Mouse (Mus musculus) limb, embryonic 13.5 days (tissue): Measurements from ENCODE around the gene Pde10a. TPM values are rescaled to one million over a fixed set of nuclear protein-coding genes. Genes with fewer than 3 reads are reported as not detected.
A peak's percentile ranks its signal among the peaks of the same experiment; 100 is the strongest.

ENCODE experiments used
- ATAC-seq: fragments of 200-750 bp; cut with Nextera tagmentation; 2 replicates; pipeline ENCODE4 v1.8.0; 2017; ENCODE audit warnings: low read depth, moderate number of reproducible peaks, moderate TSS enrichment; ENCODE audit not compliant: low FRiP score
- H3K27ac ChIP-seq: fragments of 300-500 bp; sonication (generic); 2 replicates; pipeline ENCODE4 v1.5.1; 2015; ENCODE audit warnings: inconsistent platforms, mild to moderate bottlenecking, moderate library complexity
- H3K27me3 ChIP-seq: fragments of 300-500 bp; sonication (generic); 2 replicates; pipeline ENCODE4 v1.6.1; 2015; ENCODE audit warnings: mild to moderate bottlenecking, inconsistent platforms
- H3K36me3 ChIP-seq: fragments of 300-500 bp; sonication (generic); 2 replicates; pipeline ENCODE4 v1.6.1; 2015; ENCODE audit warnings: inconsistent platforms, mild to moderate bottlenecking, moderate library complexity
- H3K4me1 ChIP-seq: fragments of 300-500 bp; sonication (generic); 2 replicates; pipeline ENCODE4 v1.6.1; 2015; ENCODE audit warnings: inconsistent platforms
- H3K4me2 ChIP-seq: fragments of 300-500 bp; sonication (generic); replicated peaks from 2 replicates; pipeline ENCODE4 v1.6.1; 2015; ENCODE audit warnings: inconsistent platforms, mild to moderate bottlenecking, moderate library complexity
- H3K4me3 ChIP-seq: fragments of 300-500 bp; sonication (generic); 2 replicates; pipeline ENCODE4 v1.5.1; 2015; ENCODE audit warnings: moderate library complexity, mild to moderate bottlenecking, inconsistent platforms
- H3K9ac ChIP-seq: fragments of 300-500 bp; sonication (generic); 2 replicates; pipeline ENCODE4 v1.6.1; 2015; ENCODE audit warnings: mild to moderate bottlenecking, inconsistent platforms
- H3K9me3 ChIP-seq: fragments of 300-500 bp; sonication (generic); 2 replicates; pipeline ENCODE4 v1.6.1; 2016; ENCODE audit warnings: inconsistent platforms
- WGBS: fragments of 180-500 bp; shearing (Covaris S2); methylation state at CpG from one replicate; pipeline ENCODE4 v1.1.7; 2015; 5-methylcytosine and 5-hydroxymethylcytosine counted together
- polyA plus RNA-seq: library from polyadenylated mRNA; unstranded; fragments of >200 nt; fragmentation: Nextera tagmentation; extraction: Ambion mirVana; gene quantifications from 2 replicates; pipeline ENCODE4 v1.2.1, GENCODE M21; 2015

Pde10a gene
- polyA plus RNA-seq, 1 experiment from 2014 or later = 2.4 TPM

DNA sequence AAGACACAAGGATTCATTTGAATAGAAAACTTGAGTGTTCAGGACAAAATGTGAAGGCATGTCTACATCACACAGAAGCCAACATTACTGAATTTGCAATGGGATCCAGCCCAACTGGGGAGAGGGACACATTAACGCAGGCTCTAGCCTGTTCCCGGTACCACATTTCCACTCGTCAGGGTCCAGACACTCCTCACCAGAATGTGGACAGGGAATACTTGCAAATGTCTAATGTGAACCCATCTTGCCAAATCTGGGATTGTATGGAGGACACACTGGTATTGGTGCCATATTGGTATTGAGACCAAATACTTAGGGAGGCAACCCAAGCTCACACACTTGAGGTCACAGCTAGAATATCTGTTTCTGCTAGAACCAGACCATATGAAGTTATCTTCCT is 77.8 kb downstream of the Pde10a start:
- peaks cover 2% of the 10 kb centered on the region for H3K27me3 ChIP-seq
- H3K36me3 ChIP-seq = no peaks in the 10 kb centered on the region
- no peak for ATAC-seq
- WGBS = 91% methylated on average over 3 of the region's 3 CpGs
- H3K4me3 ChIP-seq = no peak overlapping the region
- H3K4me1 ChIP-seq = no peaks in the 10 kb centered on the region
- H3K27ac ChIP-seq = no peak overlapping the region
- H3K9ac ChIP-seq = no peak overlapping the region
- H3K4me2 ChIP-seq = no peak overlapping the region
- no peaks in the 10 kb centered on the region for H3K9me3 ChIP-seq

DNA sequence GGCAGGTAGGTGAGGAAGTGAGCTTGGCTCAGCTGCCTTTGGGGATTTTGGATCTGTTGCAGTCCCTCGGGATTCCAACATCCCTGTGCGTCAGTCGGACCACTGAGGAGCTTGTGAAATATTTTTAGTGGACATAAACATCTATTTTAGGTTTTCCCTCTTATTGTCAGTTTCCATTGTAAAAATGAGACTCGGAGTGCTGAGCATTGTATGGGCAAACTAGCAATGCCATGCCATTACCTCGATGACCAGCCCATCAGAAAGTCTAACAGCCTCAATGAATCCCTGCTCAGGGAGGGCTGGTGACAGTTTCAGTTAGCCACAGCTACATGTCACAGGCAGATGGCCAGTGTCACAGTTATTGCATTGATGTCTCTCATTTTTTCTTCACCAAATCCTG is 80.7 kb downstream of the Pde10a start:
- Histone ChIP-seq H3K27ac (no peak overlapping the region), H3K4me1 (no peaks in the 10 kb centered on the region), H3K4me3 (no peak overlapping the region), H3K9me3 (no peaks in the 10 kb centered on the region), H3K27me3 (no peaks in the 10 kb centered on the region), H3K9ac (no peak overlapping the region), H3K36me3 (no peaks in the 10 kb centered on the region), H3K4me2 (no peak overlapping the region)
- ATAC-seq = no peak
- 84% methylated on average over 5 of the region's 5 CpGs for WGBS

DNA sequence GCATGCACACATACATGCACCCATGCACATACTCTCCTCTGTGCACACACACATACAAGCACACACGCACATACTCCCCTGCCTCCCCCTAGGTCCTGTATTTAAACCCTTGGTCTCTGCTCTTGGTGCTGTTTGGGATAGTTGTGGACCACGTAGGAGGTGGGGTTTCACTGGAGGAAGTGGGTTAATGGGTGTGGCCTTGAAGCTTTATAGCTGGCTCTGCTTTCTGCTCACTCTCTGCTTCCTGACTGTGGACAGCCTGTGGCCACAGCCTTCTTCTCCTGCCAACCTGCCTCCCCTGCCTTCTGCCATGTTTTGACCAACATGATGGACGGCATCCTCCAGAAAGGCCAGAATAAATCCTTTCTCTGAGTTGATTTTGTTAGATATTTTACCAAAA is 81.5 kb downstream of the Pde10a start:
- H3K27me3 ChIP-seq = no peaks in the 10 kb centered on the region
- no peak overlapping the region for H3K27ac ChIP-seq
- H3K4me3 ChIP-seq = no peak overlapping the region
- H3K9me3 ChIP-seq = no peaks in the 10 kb centered on the region
- no peak overlapping the region for H3K9ac ChIP-seq
- no peak overlapping the region for H3K4me2 ChIP-seq
- WGBS = 71% methylated on average over 3 of the region's 3 CpGs
- no peak for ATAC-seq
- no peaks in the 10 kb centered on the region for H3K4me1 ChIP-seq
- no peaks in the 10 kb centered on the region for H3K36me3 ChIP-seq

DNA sequence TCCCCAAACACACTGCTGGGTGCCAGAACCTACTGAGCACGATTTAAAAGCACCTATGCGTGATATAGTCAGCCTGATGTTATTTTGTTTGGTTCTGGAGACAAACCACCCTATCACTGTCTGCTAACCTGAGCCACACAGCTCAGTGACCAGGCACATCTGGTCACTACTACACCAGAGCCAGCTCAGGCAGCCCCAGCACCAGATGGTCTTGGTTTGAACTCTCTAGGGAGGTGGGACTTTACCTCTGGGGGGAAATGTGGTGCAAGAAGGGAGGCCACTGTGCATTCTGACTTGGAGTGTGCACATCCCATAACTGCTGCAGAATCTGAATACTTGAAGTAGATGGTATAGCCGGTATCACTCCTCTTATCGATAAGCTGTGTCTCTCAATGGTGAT is 86.7 kb downstream of the Pde10a start:
- Histone ChIP-seq H3K36me3 (no peaks in the 10 kb centered on the region), H3K9ac (no peak overlapping the region), H3K9me3 (no peaks in the 10 kb centered on the region), H3K4me1 (no peaks in the 10 kb centered on the region), H3K4me2 (no peak overlapping the region), H3K27ac (no peak overlapping the region), H3K27me3 (peaks cover 7% of the 10 kb centered on the region; the same call in 1 of the 2 replicates), H3K4me3 (no peak overlapping the region)
- 78% methylated on average over 4 of the region's 4 CpGs for WGBS
- ATAC-seq = no peak

DNA sequence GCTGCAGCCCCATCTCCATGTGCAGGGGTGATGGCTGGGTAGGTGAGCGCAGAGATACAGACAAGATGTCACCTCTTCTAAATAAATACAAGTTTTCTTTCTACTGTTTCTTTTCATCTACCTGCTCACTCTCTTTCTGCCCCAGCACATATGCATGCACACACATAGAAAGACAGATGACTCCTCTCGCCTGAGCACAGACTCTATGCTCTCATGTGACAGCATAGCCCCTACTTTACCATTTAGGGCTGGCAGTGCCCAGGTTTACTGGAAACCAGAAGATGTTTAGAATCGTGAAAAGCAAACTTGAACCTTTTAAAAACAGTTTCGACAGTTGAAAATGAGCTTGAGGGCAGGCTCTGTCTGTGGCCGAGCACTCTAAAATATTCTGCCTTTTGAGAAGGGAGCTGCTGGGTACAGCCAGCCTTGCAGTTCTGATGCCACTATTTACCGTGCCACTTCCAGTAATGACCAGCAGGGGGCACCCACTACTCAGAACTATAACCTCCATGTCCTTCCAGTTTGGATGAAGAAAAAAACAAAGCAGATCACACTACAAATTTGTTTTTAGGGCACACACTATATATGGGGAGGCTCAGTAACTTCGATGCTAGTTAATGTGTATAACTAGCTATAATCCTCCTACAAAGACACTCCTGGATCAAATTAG is 88.8 kb downstream of the Pde10a start:
- 33% methylated on average over 7 of the region's 7 CpGs for WGBS
- H3K4me1 ChIP-seq = no peaks in the 10 kb centered on the region
- H3K4me3 ChIP-seq = no peak overlapping the region
- no peaks in the 10 kb centered on the region for H3K36me3 ChIP-seq
- no peak for ATAC-seq
- no peak overlapping the region for H3K4me2 ChIP-seq
- H3K27me3 ChIP-seq = peaks cover 7% of the 10 kb centered on the region; the same call in 1 of the 2 replicates
- no peaks in the 10 kb centered on the region for H3K9me3 ChIP-seq
- no peak overlapping the region for H3K9ac ChIP-seq
- H3K27ac ChIP-seq = no peak overlapping the region

DNA sequence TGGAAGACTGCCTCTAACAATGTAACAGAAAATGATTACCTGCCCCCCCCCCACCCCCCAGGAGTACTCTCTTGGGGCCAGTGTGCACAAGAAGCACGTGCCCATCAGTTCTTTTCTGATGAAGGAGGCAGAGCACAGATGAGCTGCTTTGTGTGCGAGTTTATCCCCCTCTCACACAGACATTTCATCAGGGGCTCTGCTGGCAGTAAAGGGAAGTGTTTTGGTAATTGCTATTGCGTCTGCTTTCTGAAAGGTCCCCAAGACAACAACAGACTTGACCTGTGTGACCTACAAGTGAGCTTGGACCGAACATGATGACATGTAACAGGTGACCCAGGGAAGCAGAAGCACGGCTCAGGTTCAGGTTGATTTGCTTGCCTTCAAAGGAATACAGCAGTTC is 95.2 kb downstream of the Pde10a start:
- peaks cover 23% of the 10 kb centered on the region for H3K4me1 ChIP-seq
- ATAC-seq = no peak
- H3K27ac ChIP-seq = no peak overlapping the region
- H3K4me3 ChIP-seq = no peak overlapping the region
- H3K27me3 ChIP-seq = no peaks in the 10 kb centered on the region
- H3K9ac ChIP-seq = no peak overlapping the region
- no peak overlapping the region for H3K4me2 ChIP-seq
- 40% methylated on average over 5 of the region's 5 CpGs for WGBS
- H3K9me3 ChIP-seq = no peaks in the 10 kb centered on the region
- H3K36me3 ChIP-seq = no peaks in the 10 kb centered on the region

DNA sequence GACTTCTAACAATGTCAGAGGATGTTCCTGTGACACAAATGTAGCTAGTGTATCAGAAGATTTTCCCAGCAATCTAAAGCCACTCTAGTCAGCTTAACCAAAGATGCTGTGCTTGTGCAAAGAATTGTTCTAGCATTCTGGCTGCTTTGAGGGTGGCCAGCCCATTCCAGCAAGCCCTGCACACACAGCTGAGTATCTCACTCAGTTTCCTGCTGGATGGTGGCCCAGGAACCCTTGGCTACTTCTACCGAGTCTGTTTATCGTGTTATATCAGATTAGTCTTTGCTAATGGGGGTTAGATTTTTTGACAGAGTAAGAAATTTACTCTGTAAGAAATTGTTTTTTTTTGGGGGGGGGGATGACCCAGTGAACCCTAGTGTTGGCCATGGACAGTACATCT is 95.9 kb downstream of the Pde10a start:
- Histone ChIP-seq H3K27me3 (no peaks in the 10 kb centered on the region), H3K36me3 (no peaks in the 10 kb centered on the region), H3K4me1 (peaks cover 23% of the 10 kb centered on the region), H3K9ac (no peak overlapping the region), H3K27ac (no peak overlapping the region), H3K9me3 (no peaks in the 10 kb centered on the region), H3K4me3 (no peak overlapping the region), H3K4me2 (no peak overlapping the region)
- WGBS = 61% methylated on average over 2 of the region's 2 CpGs
- no peak for ATAC-seq

DNA sequence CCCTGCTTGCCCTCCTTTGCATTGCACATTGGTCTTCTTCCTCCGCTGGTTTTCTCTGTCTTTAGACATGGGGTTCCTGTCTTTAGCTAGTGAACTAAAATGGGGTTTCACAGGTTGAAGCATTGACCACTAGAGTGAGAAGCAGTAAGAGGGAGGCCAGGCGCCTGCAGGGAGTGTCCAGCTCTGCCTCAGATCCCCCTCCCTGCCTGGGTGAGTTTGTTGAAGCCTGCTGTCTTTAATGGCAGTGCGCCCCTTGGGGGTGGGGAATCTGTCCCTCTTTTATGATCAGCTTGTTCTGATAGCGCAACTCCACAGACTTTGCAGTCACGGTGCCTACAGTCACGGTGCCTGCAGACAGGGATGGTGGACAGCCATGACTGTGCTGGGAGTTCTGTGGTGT is 96.7 kb downstream of the Pde10a start:
- H3K27ac ChIP-seq = no peak overlapping the region
- 40% methylated on average over 6 of the region's 6 CpGs for WGBS
- peak; percentile 15; the same call in 1 of the 2 replicates for ATAC-seq
- no peaks in the 10 kb centered on the region for H3K9me3 ChIP-seq
- peaks cover 23% of the 10 kb centered on the region for H3K4me1 ChIP-seq
- H3K36me3 ChIP-seq = no peaks in the 10 kb centered on the region
- H3K4me2 ChIP-seq = 0 out of 2 replicates have a peak overlapping the region, but pooled peaks have one; percentile 0
- no peaks in the 10 kb centered on the region for H3K27me3 ChIP-seq
- no peak overlapping the region for H3K9ac ChIP-seq
- H3K4me3 ChIP-seq = no peak overlapping the region

DNA sequence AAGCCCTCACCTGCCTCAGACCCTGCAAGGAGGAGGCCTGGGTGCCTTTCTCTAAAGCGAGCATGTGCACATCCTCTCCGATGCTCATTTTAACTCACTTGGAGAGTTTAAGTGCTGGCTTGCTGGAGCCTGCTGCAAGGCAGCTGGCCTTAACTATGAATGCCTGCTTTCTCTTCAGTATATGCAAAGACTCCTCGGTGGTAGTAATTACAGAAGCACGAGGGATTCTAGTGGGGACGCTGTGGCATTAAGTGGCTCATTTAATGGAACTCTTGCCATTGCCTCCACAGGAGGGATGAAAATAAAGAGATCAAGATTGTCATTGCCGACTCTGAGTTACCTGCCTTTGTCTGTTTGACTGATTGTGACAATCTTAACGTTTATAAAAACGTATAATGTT is 101.2 kb downstream of the Pde10a start:
- Histone ChIP-seq H3K9me3 (no peaks in the 10 kb centered on the region), H3K4me1 (peaks cover 20% of the 10 kb centered on the region), H3K4me3 (no peak overlapping the region), H3K4me2 (no peak overlapping the region), H3K36me3 (no peaks in the 10 kb centered on the region), H3K9ac (no peak overlapping the region), H3K27ac (no peak overlapping the region), H3K27me3 (peaks cover 12% of the 10 kb centered on the region; the same call in 1 of the 2 replicates)
- 45% methylated on average over 8 of the region's 8 CpGs for WGBS
- no peak for ATAC-seq

DNA sequence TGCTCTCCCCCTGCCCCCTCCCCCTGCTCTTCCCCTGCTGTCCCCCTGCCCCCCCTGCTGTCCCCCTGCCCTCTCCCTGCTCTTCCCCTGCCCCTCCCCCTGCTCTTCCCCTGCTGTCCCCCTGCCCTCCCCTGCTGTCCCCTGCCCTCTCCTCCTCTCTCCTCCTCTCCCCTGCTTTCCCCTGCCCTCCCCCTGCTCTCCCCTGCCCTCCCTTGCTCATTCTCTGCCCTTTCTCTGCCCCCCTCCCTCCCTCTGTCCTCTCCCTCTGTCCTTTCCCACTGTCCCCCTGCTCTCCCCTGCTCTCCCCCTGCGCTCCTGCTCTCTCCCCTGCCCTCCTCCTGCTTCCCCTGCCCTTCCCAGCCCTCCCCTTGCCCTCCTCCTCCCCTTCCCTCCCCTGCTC is 106.5 kb downstream of the Pde10a start:
- Histone ChIP-seq H3K36me3 (no peaks in the 10 kb centered on the region), H3K9ac (no peak overlapping the region), H3K27ac (no peak overlapping the region), H3K27me3 (peaks cover 12% of the 10 kb centered on the region; the same call in 1 of the 2 replicates), H3K4me3 (no peak overlapping the region), H3K9me3 (no peaks in the 10 kb centered on the region), H3K4me1 (peaks cover 10% of the 10 kb centered on the region), H3K4me2 (no peak overlapping the region)
- no peak for ATAC-seq
- WGBS = 43% methylated on average over 1 of the region's 1 CpGs

DNA sequence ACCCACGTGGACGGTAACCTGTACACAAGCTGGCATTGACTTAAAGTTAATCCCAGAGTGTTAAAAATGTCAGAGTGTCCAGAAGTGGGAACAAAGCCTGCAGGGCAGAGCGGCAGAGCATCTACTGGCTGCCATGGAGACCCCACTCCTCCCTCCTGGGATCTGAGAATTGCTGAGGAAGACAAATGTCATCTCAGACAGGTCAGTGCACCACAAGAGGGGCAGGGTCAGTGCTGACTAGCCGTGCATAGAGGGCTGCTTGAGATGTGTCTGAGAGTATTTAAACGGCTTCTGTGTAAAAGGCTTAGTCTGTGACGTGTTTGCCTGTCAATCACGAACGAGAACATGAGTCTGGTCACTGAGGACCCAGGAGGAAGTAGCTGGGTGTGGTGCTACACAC is 108.4 kb downstream of the Pde10a start:
- peaks cover 10% of the 10 kb centered on the region for H3K4me1 ChIP-seq
- H3K27me3 ChIP-seq = peaks cover 10% of the 10 kb centered on the region; the same call in 1 of the 2 replicates
- H3K27ac ChIP-seq = no peak overlapping the region
- no peaks in the 10 kb centered on the region for H3K9me3 ChIP-seq
- 49% methylated on average over 8 of the region's 8 CpGs for WGBS
- H3K4me2 ChIP-seq = no peak overlapping the region
- no peak for ATAC-seq
- H3K4me3 ChIP-seq = no peak overlapping the region
- H3K9ac ChIP-seq = no peak overlapping the region
- H3K36me3 ChIP-seq = no peaks in the 10 kb centered on the region

DNA sequence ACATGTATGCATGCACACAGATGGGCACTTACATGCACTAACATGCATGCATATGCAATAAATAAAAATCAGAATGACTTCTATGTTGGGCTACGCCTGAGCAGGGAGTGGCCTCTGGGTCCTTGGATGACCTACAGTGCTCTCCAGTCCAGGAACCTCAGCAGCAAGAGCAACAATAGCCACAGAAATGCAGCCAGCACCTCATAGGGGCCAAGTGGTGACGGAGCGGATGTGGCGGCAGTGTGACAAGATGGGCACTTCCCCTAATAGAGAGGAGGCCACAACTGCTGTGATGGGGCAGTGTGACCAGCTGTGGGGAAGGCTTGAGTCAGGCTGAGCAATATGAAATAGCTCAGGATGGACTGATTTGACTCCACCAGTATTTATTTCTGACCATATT is 109.3 kb downstream of the Pde10a start:
- Histone ChIP-seq H3K9ac (no peak overlapping the region), H3K27me3 (peaks cover 6% of the 10 kb centered on the region; the same call in 1 of the 2 replicates), H3K9me3 (no peaks in the 10 kb centered on the region), H3K4me2 (no peak overlapping the region), H3K36me3 (no peaks in the 10 kb centered on the region), H3K4me1 (peaks cover 10% of the 10 kb centered on the region), H3K4me3 (no peak overlapping the region), H3K27ac (no peak overlapping the region)
- no peak for ATAC-seq
- 92% methylated on average over 4 of the region's 4 CpGs for WGBS

DNA sequence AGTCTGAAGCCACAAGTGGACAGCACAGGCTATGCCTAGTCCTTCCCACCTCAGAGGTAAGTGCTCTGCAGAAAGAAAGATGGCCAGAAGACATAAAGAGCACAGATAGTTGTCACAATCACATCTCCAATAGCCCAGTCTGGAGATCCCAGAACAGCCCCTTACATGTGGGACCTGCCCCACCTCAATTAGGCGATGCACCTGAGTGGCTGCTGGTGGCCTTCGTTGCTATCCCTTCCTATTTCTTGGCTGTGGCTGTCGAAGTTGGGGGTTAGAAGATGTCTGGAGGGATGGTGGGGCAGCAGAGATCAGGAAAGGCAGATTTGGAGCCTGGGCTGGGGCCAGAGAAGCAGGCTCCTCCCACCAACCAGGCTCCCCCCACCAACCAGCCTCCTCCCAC is 111.1 kb downstream of the Pde10a start:
- Histone ChIP-seq H3K9me3 (no peaks in the 10 kb centered on the region), H3K4me1 (peaks cover 10% of the 10 kb centered on the region), H3K36me3 (no peaks in the 10 kb centered on the region), H3K27me3 (no peaks in the 10 kb centered on the region), H3K4me2 (no peak overlapping the region), H3K4me3 (no peak overlapping the region), H3K9ac (no peak overlapping the region), H3K27ac (no peak overlapping the region)
- ATAC-seq = no peak
- 73% methylated on average over 3 of the region's 3 CpGs for WGBS
